Mouse (Mus musculus) retina, postnatal 1 day (tissue): ENCODE measurements around the gene Olfr1437.
"Not testable (repeated sequence)": the region's sequence is repeated elsewhere in the genome, so short reads cannot be mapped to it uniquely, and the experiment has no call there.

ENCODE experiments used
- DNase-seq: peaks from one replicate; pipeline ENCODE4 v3.0.0-alpha.2; 2012

Gene Olfr1437

DNA sequence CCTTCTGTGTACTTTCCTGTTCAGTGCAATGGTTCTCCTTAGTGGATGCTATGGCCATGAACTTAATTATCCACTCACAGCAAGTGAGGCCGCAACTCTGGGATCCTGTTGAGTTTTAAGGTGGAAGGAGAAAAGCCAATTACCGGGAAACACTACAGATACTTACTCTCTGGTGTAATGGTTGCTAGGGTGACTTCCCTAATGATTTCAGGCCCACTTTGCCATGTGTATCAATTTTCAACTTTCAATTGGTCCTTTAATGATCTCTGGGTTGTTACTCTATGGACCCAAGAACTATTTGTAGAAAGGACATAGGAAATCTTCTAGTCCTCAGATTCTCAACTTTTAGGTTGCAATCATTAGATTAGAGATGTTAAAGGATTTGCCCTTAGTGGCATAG, at the start of gene Olfr1437:
Gene Olfr1437, minus strand, starts transcription at position 101 of the 400 bp plus-strand sequence.
- no peak for DNase-seq

DNA sequence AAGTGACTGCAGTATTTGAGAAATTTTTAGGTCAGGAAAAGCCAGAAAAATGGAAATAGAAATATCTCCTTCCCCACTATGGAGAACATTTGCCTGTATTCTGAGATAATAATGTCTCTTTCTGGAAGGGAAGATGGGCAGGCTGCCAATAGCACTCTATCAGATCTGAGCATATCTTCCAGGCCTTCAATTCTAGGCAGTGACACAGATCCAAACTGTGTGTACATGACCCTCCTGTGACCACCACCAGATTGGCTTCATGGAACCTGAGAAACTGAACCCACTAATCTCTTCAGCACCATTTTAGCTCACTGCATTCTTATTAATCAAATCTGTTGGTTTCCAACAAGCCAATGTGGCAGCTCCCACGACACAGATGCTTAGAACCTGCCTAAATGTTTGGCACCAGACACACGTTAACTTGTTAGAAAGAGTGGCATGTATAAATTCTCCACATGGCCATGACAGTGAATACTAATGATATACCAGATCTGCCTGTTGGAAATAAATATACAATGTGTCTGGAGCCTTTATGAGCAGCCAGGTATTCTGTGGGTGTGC, 49.6 kb upstream of the Olfr1437 start:
- no peak for DNase-seq

DNA sequence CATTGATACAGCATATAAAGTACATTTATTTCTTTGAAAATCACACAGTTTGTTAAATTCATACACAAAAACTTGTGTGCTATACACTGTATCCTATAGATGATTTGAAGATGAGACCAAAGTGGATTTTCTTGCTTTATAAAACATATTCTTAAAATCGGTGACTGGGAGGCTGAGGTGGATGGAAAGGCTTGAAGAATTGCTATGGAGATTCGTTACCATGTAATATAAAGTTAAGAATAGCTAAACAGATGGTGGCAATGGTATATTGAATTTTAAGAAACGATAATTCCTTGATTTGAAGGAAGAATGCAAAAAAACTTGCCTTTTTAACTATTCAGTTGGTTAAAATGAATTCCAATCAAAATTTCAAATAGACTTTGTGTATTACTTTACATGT, 48.1 kb upstream of the Olfr1437 start:
- no peak for DNase-seq

DNA sequence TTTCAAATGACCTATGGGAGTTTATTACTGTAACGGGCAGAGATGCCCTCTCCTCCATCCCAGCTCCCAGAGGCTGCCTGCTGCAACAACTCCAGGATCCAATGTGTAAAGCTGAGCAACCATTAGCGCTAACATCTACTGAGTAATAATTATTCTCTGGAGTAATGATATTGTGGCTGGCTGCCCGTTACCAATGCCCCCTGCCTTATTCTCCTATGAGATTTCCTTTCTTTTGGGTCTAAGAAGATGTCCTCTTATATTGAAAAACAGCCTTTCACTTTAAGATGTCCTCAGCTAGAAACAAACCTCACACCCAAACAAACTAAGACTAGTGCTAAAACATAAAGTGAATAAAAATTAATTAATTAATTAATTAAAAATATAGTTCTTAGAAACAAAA, 10.9 kb upstream of the Olfr1437 start, which contains the start of gene Olfr1438-ps1:
Gene Olfr1438-ps1, minus strand, starts transcription at position 101 of the 400 bp plus-strand sequence.
- DNase-seq, result no peak

DNA sequence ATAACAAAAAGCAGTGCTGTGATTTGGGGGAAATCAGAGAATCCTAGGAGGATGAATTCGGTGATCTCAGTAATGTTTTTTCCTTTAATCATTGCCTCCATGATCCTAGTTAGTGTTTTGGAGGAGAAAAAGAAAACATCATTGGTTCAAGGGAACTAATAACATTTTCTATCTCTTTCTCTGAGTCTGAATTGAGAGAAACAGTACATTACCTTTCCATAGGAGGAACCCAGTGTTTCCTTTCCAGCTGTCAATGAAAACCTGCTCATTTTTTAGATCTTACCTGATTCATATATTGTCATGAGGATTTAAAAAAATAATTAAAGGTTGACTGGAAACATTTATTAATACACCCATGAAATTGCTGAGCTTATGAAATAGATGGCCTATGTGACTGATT, 25.9 kb downstream of the Olfr1437 start, which contains the start of gene Olfr1436:
Gene Olfr1436, minus strand, starts transcription at position 101 of the 400 bp plus-strand sequence.
- not testable (repeated sequence) for DNase-seq

DNA sequence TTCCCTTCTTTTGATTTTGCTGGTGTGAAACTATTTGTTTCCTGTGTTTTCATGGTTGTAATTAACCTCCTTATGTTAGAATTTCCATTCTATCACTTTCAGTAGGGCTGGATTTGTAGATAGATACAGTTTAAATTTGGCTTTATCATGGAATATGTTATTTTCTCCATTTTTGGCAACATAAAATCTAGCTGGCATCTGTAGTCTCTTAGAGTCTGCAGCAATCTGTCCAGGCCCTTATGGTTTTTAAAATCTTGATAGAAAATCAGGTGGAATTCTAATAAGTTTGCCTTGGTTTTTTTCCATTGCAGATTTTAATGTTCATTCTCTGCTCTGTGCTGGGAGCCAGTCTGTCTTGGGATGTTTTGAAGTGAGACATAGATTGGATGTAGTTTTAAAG, 31.9 kb downstream of the Olfr1437 start:
- DNase-seq, result no peak

DNA sequence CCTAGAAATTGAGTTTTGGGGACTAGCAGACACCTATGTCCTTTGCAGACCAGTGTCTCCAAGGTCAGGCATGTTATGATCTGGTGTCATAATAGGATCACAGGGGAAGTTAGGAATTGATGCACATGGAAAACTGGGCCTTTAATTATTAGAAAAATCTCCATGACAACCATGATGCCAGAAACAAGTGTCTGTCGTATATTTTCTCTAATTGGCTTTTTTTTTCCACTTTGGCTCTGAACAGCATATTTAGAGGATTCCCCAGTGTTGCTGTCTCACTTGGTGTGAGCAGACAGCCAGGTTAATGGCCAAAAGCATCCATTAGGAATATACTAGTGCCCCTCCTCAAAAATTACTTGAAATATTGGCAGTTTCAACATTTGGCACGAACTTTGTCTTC, 45.3 kb downstream of the Olfr1437 start, which contains the start of gene Olfr1434:
Gene Olfr1434, plus strand, starts transcription at position 301 of the 400 bp plus-strand sequence.
- DNase-seq, result no peak
